Mouse (Mus musculus) gastrocnemius, adult 2 months (tissue): Measurements from ENCODE around the gene Spata32. TPM values are rescaled to one million over a fixed set of nuclear protein-coding genes. Genes with fewer than 3 reads are reported as not detected.
A peak's percentile ranks its signal among the peaks of the same experiment; 100 is the strongest.
"Not testable (repeated sequence)": the region's sequence is repeated elsewhere in the genome, so short reads cannot be mapped to it uniquely, and the experiment has no call there.

Experiments used
- DNase-seq: peaks from one replicate; pipeline ENCODE4 v3.0.0; 2022
- H3K27ac ChIP-seq: fragments of 200-600 bp; 2 replicates; pipeline ENCODE4 v1.8.1; 2022; ENCODE audit warnings: mild to moderate bottlenecking
- H3K4me3 ChIP-seq: fragments of 200-600 bp; 2 replicates; pipeline ENCODE4 v1.8.1; 2022; ENCODE audit warnings: mild to moderate bottlenecking, moderate library complexity
- CTCF ChIP-seq: fragments of 200-600 bp; IDR thresholded peaks from 2 replicates; pipeline ENCODE4 v1.8.1; 2022; ENCODE audit warnings: antibody characterized with exemption, mild to moderate bottlenecking, moderate library complexity
- intact Hi-C: fragments of 180-260 bp; cut with DNase I; formaldehyde crosslinking; loops from one replicate; pipeline ENCODE4 v1.15.1; 2025
- total RNA-seq, 2 experiments: library from RNA; stranded (reverse); gene quantifications; 2 replicates each; pipeline ENCODE4 v1.2.3; 2021

Gene Spata32
- total RNA-seq, 2 experiments from 2014 or later = not detected

DNA sequence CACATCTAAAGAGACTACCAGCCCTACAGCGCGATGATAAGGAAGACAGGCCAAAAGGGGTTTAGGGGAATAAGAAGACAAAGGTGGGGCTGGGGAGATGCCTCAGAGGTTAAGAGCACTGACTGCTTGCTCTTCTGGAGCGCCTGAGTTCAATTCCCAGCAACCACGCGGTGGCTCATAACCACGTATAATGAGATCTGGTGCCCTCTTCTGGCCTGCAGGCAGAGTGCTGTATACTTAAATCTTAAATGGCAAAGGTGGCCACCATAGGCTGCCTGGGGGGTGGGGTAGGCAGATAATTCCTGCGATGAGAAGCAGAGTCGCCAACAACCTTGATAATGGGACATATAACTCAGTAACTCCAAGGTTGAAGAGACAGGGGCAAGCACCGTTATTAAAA, 19.5 kb upstream of the Spata32 start:
- peak; percentile 21 for DNase-seq
- TF ChIP-seq CTCF = peak; percentile 28; the same call in 1 of the 2 replicates
- intact Hi-C loops = no loop called here
- Histone ChIP-seq H3K4me3 (no peak overlapping the region), H3K27ac (0 out of 2 replicates have a peak overlapping the region, but pooled peaks have one; percentile 87)

DNA sequence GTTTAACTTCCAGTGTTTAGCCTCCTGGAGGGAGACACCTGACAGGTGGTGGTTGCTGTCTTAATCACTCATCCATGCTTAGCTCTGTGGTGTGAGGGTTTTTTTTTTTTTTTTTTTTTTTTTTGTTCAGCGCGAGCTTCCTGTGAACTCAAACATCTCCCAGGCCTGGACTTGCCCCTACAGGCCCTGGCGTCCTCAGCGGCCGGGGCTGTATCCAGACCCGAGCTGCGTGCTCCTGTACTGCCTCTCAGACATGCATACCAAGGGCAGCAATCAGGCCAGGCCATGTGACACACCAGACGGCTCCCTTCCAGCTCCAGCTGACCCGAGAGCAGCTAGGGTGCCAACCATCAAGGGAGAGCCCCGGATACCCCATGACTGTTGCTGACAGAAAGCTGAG, 18.7 kb upstream of the Spata32 start:
- Histone ChIP-seq H3K27ac (peak overlapping the region; percentile 87), H3K4me3 (no peak overlapping the region)
- peak; percentile 73 for DNase-seq
- intact Hi-C loops = no loop called here
- no peak for TF ChIP-seq CTCF

DNA sequence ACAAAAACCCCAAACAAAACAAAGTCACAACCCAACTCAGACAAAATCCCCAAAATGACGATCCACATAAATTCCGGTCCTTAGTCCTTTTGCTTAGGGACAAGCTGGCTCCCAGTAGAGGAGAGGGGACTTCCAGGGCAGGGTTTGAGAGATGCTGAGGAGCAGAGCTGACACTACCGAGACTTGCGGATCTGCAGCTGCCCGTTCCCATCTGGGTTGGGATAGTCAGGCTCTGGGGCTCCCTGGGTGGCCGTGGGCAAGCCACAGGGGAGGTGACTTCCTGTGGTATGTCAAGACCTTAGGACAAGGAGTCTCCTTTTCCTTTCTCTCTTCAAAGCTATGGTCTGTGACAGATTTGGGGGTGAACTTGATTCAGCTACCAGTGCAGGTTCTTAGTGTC, 18.2 kb upstream of the Spata32 start:
- intact Hi-C loops = no loop called here
- DNase-seq = peak; percentile 22
- no peak for TF ChIP-seq CTCF
- Histone ChIP-seq H3K27ac (peak overlapping the region; percentile 87), H3K4me3 (no peak overlapping the region)

DNA sequence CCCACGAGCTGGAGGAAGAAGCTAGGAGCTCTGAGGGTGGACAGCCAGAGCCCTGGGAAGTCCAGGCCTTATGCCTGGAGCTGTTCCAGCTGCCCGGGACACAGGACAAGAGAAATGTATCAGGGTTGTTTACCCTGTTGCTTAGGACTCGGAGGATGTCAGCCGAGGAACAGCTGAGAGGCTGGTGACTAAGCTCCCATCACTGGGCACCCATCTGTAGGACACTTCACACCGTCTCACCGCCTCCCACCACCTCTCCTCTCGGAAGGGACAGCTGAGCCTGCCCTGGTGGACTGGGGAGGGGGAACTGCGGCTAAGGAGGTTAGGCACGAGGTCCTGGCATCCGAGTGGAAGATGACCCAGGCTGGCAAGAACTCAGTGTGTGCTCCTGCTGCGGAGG, 17.5 kb upstream of the Spata32 start:
- TF ChIP-seq CTCF = no peak
- intact Hi-C loops = no loop called here
- Histone ChIP-seq H3K27ac (peak overlapping the region; percentile 87), H3K4me3 (no peak overlapping the region)
- peak; percentile 85 for DNase-seq

DNA sequence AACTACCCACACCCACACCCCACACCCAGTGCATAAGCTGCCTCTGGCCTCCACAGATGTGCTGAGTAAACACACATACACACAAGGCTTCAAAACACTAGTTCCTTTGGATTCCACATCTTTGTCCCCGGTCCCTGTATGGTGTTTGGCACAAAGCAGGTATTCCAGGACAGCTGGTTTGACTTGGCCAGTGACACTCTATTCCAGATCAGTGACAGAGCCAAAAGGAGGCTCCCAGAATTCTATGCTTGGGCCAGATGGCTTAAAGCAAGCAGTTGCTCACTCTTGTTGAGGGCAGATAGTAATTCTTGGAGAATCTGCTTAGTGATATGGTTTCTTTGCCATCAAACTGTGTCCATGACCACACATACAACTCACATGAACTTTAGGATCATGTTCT, 16.2 kb upstream of the Spata32 start:
- intact Hi-C loops = loop anchor here (5.0 kb wide), 1 partner anchor 33 kb away; the partner anchor contains the start of gene Map3k14
- DNase-seq = peak; percentile 31
- peak overlapping the region; percentile 87 for H3K27ac ChIP-seq
- no peak overlapping the region for H3K4me3 ChIP-seq
- TF ChIP-seq CTCF = no peak

DNA sequence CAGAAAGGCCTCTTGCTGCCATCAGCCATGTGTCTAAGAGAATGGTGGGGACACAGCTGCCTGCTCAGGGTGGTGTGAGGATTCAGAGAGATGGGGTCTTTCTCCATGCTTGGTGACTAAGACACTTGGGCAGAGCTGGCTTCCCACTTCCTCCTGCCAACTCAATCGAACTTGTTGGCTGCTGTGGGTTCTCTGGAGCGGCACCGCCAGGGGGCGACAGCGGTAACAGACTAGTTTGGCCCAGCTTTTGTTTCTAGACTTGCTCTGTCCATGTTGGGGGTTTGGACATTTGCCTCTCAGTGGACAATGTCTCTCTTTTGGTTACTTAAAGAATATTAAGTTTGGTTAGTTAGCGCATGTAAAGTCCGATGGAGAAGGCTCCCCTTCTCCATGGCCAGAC, 14.7 kb upstream of the Spata32 start:
- DNase-seq = peak; percentile 89
- TF ChIP-seq CTCF = peak; percentile 95
- intact Hi-C loops = loop anchor here (1.0 to 5.0 kb wide), 2 partner anchors 34 to 92 kb away; partner anchors contain the start of gene Map3k14
- Histone ChIP-seq H3K27ac (peak overlapping the region; percentile 21; the same call in 1 of the 2 replicates), H3K4me3 (no peak overlapping the region)

DNA sequence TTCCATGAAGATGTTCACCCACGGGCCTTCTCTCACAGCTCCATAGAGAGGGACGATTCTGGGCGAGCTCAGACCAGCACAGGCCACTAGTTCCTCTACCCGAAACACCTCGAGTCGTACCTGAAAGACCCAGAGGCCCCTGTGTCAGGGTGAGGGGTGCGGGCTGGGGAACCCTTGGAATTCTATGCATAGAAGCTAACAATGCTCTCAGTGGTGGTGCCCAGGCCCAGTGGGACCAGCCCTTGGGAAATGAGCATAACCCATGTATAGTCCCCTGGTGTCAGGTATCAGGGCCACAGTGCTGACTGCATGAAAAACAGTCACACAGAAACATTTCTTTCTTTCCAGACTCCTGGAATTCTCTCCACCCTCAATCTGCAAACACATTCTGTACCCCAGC, 13.1 kb upstream of the Spata32 start:
- intact Hi-C loops = loop anchor here (5.0 kb wide), 1 partner anchor 36 kb away; the partner anchor contains the start of gene Map3k14
- Histone ChIP-seq H3K4me3 (no peak overlapping the region), H3K27ac (no peak overlapping the region)
- no peak for DNase-seq
- no peak for TF ChIP-seq CTCF

DNA sequence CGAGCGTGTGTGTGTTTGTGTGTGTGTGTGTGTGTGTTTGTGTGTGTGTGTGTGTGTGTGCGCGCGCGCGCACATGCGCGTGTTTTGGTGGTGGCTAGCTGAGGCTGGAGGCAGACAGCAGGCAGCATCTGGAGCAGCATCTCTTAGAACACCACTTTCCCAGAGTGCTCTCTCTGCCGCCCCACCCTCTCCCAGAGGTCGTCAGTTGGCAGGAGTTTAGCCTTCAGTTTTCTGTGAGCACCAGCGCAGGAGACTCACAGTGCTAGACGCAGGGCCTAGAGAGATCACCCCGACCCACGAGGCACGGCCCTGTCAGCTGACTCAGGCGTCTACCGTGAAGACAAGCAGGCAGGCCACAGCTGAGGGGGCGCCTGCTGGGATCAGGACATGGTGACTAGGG, 12.4 kb upstream of the Spata32 start:
- no peak for TF ChIP-seq CTCF
- H3K27ac ChIP-seq = peak overlapping the region; percentile 58
- no peak overlapping the region for H3K4me3 ChIP-seq
- peak; percentile 78 for DNase-seq
- intact Hi-C loops = loop anchor here (5.0 kb wide), 1 partner anchor 37 kb away; the partner anchor contains the start of gene Map3k14

DNA sequence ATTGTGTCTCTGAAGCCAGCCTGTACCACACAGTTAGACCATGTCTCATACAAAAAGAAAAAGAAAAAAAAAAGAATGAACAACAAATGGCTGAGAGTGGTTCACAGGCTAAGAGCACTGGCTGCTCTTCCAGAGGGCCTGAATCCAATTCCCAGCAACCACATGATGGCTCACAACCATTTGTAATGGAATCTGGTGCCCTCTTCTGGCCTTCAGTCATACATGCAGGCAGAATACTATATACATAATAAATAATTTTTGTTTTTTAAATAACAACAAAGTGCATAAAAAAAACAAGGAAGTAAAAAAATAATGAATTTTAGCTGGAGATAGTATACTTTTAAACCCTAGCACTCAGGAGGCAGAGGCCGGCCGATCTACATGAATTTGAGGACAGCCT, 11.4 kb upstream of the Spata32 start:
- TF ChIP-seq CTCF = peak; percentile 32; the same call in 1 of the 2 replicates
- DNase-seq = no peak
- intact Hi-C loops = loop anchor here (5.0 to 10.0 kb wide), 2 partner anchors 38 to 55 kb away; partner anchors contain the start of genes Fmnl1 and Map3k14
- Histone ChIP-seq H3K4me3 (no peak overlapping the region), H3K27ac (no peak overlapping the region)

DNA sequence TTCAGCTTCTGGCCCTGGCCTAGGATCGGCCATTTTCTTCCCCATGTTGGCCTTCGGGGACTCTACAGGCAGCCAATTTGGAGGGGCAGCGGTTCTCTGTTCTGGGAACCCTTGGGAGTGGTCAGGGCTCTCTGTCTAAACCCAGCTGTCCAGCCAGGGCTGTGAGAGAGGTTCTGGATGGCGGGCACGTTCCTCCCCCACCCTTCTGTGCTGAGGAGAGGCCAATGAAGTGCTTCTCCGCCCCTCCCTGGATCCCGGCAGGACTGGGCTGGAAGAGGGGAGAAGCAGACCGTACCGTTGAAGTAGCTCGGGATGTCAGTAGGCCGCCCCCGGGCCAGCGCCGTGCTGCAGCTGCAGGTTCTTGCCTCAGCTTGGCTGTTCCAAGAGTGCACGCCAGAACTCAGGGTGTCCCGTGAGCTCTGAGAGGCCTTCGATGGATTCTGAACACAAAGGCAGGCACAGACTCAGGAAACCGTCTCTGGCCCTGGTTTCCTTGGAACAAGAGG, 5.8 kb upstream of the Spata32 start:
- intact Hi-C loops = loop anchor here (10.0 kb wide), 1 partner anchor 49 kb away; the partner anchor contains the start of gene Fmnl1
- TF ChIP-seq CTCF = no peak
- peak; percentile 81 for DNase-seq
- H3K4me3 ChIP-seq = peak overlapping the region; percentile 50
- peak overlapping the region; percentile 83 for H3K27ac ChIP-seq

DNA sequence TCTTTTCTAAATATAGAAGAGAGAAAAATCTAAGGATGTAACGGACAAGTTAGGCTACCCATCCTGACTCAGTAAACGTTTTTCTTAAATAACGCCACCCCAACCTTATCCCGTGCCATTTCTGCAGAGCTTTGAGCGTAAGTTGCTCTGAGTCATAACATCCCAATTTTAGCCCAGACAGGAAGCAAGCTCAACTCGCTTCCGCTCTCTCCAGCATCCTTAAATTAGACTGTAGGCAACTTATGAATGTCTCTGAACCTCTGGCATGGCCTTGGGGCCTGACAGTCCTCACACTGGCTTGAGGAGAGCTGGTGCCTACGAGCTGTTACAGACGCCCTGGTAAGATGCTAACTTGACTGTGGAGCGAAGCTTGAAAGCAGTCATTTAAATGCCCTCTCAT, 5.2 kb upstream of the Spata32 start:
- Histone ChIP-seq H3K27ac (peak overlapping the region; percentile 83), H3K4me3 (peak overlapping the region; percentile 50)
- intact Hi-C loops = loop anchor here (10.0 kb wide), 1 partner anchor 49 kb away; the partner anchor contains the start of gene Fmnl1
- no peak for DNase-seq
- TF ChIP-seq CTCF = no peak

DNA sequence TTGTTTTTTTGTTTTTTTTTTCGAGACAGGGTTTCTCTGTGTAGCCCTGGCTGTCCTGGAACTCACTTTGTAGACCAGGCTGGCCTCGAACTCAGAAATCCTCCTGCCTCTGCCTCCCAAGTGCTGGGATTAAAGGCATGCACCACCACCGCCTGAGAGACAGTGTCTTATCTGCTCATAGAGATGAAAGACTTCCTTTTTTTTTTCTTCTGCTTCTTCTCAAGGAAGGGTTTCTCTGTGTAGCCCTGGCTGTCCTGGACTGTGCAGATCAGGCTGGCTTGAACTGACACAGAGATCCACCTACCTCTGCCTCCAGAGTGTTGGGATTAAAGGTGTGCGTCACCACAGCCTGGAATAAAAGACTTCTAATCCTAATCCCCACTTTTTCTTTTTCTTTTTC, 4.5 kb upstream of the Spata32 start:
- intact Hi-C loops = loop anchor here (10.0 kb wide), 1 partner anchor 48 kb away; the partner anchor contains the start of gene Fmnl1
- not testable (repeated sequence) for DNase-seq, H3K27ac ChIP-seq, H3K4me3 ChIP-seq

DNA sequence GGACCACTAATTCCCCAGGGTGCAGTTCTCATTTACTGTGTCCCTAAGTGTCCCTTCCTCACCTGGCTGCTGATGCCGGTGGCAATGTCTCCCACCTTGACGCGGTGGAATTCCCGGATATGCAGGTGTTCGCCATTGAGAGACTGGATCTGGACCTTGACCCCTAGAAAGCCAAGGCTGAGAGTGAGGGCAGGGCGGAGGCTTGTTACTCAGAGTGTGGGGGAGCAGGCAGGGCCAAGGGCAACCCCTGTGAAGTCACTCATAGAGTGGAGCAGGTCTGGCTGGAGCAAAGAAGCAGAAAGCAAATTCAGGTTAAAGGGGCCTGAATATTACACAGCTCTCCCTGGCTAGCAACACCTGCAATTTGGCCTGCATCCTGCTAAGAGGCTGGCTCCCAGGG, 3.2 kb upstream of the Spata32 start:
- TF ChIP-seq CTCF = no peak
- intact Hi-C loops = loop anchor here (10.0 kb wide), 1 partner anchor 47 kb away; the partner anchor contains the start of gene Fmnl1
- Histone ChIP-seq H3K4me3 (no peak overlapping the region), H3K27ac (no peak overlapping the region)
- no peak for DNase-seq

DNA sequence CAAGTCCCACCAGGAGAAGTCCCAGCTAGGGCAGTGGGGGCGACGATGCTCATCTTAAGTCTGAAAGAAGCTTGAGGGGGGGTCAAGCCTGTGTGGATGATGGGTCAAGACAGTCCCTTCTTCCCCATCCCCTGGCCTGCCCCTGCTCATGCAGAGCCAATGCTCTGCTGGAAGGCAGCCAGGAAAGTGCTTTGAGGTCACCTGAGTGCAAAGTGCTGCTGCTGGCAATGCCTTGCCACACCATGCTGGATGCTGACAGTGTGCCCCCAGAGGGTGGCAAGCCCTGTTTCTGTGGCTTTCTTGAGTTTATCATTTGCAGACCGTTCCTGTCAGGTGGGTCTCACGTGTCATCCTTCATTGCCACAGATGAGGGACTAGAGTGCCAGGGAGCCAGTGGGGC, 1.8 kb upstream of the Spata32 start:
- DNase-seq = peak; percentile 25
- no peak overlapping the region for H3K27ac ChIP-seq
- H3K4me3 ChIP-seq = no peak overlapping the region
- no peak for TF ChIP-seq CTCF
- intact Hi-C loops = loop anchor here (10.0 kb wide), 1 partner anchor 45 kb away; the partner anchor contains the start of gene Fmnl1
